Mouse (Mus musculus) liver, postnatal 0 days (tissue): ENCODE measurements at regions not wholly inside any gene's neighbourhood (a gene's known extent, or its start where the extent isn't known, plus 50 kb on each side); places are given as distances from the start of the nearest gene placed in this dataset.
A peak's percentile ranks its signal among the peaks of the same experiment; 100 is the strongest.

Experiments used
- CTCF ChIP-seq: sonication (generic); IDR thresholded peaks from 2 replicates; pipeline ENCODE4 v1.5.1; 2016; ENCODE audit warnings: antibody characterized with exemption, low read depth
- EP300 ChIP-seq: IDR thresholded peaks from 2 replicates; pipeline ENCODE4 v1.6.1; 2016; ENCODE audit warnings: antibody characterized with exemption, low read depth, mild to moderate bottlenecking

GRCm38 (mm10) chr16:88412287-88412686 is 94.5 kb downstream of the Cldn17 start:
- TF ChIP-seq CTCF, result no peak
- peak; percentile 42; the same call in 1 of the 2 replicates for TF ChIP-seq EP300
